ENCODE assay signal across 17 mouse cellular contexts in the genomic region with DNA sequence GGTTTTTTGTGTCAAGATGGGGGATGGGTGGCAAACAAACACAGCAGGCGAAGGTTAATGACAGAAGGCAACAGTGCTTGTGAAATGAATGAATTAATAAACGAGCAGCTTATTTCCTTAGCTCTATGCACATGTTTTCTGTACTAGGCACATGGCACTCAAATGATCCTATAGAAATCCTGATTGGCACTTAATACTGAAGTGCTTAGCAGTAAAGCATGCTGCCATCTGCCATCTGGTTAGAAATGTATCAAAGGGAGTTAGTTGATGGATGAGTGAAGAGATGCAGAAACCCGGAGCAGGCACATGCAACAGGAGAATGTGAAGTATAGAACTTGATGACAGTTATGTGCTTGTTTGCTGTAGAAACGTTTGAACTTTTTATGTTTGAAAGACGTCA.
A peak's percentile ranks its signal among the peaks of the same experiment; 100 is the strongest.
DNase-seq lines count a peak whose midpoint lies in the region; ATAC-seq lines count a peak whose summit lies in the region.
"Had no signal": no experiment of that assay in that cellular context is flagged by ENCODE, and none has a peak within 500 bp of the region (broad histone marks: within the 10 kb centered on the region; RNA-seq: fewer than 3 reads in every experiment).

No protein-coding gene starts in this region.

- peak; percentile 44; the same call in 1 of the 2 replicates for ATAC-seq in neural tube, embryonic 14.5 days (ENCODE audit: low read depth)
- no peak for ATAC-seq in neural tube, embryonic 15.5 days (ENCODE audit: low FRiP score)
- ATAC-seq in limb, embryonic 12.5 days (ENCODE audit: insufficient number of reproducible peaks, insufficient read depth, low FRiP score, low TSS enrichment, low read depth), result peak; percentile 12; the same call in 1 of the 2 replicates

- H3K27ac ChIP-seq in neural tube, embryonic 14.5 days (ENCODE audit: low read depth, low read length), result no peak overlapping the region
- H3K27ac ChIP-seq in neural tube, embryonic 15.5 days (replicated peaks), result no peak overlapping the region
- H3K27ac ChIP-seq in limb, embryonic 12.5 days, result no peak overlapping the region
- H3K27ac ChIP-seq: embryonic facial prominence, embryonic 12.5 days; heart, embryonic 13.5 days; kidney, postnatal 0 days; limb, embryonic 13.5 days; macrophage; stomach, embryonic 15.5 days had no signal

- H3K27me3 ChIP-seq in neural tube, embryonic 14.5 days (ENCODE audit: control insufficient read depth, insufficient read depth, low read length), result no peaks in the 10 kb centered on the region
- no peaks in the 10 kb centered on the region for H3K27me3 ChIP-seq in neural tube, embryonic 15.5 days (replicated peaks)
- no peaks in the 10 kb centered on the region for H3K27me3 ChIP-seq in limb, embryonic 12.5 days
- H3K27me3 ChIP-seq: embryonic facial prominence, embryonic 12.5 days; heart, embryonic 13.5 days; limb, embryonic 13.5 days; stomach, embryonic 15.5 days had no signal

- H3K9me3 ChIP-seq in neural tube, embryonic 14.5 days (ENCODE audit: control insufficient read depth, low read length), result no peaks in the 10 kb centered on the region
- H3K9me3 ChIP-seq in neural tube, embryonic 15.5 days (replicated peaks), result no peaks in the 10 kb centered on the region
- H3K9me3 ChIP-seq in limb, embryonic 12.5 days, result no peaks in the 10 kb centered on the region
- H3K9me3 ChIP-seq: embryonic facial prominence, embryonic 12.5 days; heart, embryonic 13.5 days; limb, embryonic 13.5 days; stomach, embryonic 15.5 days had no signal

- H3K4me1 ChIP-seq in neural tube, embryonic 14.5 days (ENCODE audit: control insufficient read depth, insufficient read depth, low read length), result no peaks in the 10 kb centered on the region
- no peaks in the 10 kb centered on the region for H3K4me1 ChIP-seq in neural tube, embryonic 15.5 days
- peaks cover 14% of the 10 kb centered on the region; the same call in 1 of the 2 replicates for H3K4me1 ChIP-seq in limb, embryonic 12.5 days (replicated peaks)
- H3K4me1 ChIP-seq: embryonic facial prominence, embryonic 12.5 days; heart, embryonic 13.5 days; limb, embryonic 13.5 days; stomach, embryonic 15.5 days had no signal

- no peak overlapping the region for H3K9ac ChIP-seq in neural tube, embryonic 14.5 days (replicated peaks; ENCODE audit: low read depth, low read length)
- no peak overlapping the region for H3K9ac ChIP-seq in neural tube, embryonic 15.5 days (replicated peaks)
- H3K9ac ChIP-seq in limb, embryonic 12.5 days (replicated peaks), result no peak overlapping the region
- H3K9ac ChIP-seq: embryonic facial prominence, embryonic 12.5 days; heart, embryonic 13.5 days; limb, embryonic 13.5 days; stomach, embryonic 15.5 days had no signal

- H3K4me2 ChIP-seq in neural tube, embryonic 14.5 days (ENCODE audit: low read depth, low read length), result no peak overlapping the region
- no peak overlapping the region for H3K4me2 ChIP-seq in neural tube, embryonic 15.5 days
- H3K4me2 ChIP-seq in limb, embryonic 12.5 days, result no peak overlapping the region
- H3K4me2 ChIP-seq: embryonic facial prominence, embryonic 12.5 days; heart, embryonic 13.5 days; limb, embryonic 13.5 days; stomach, embryonic 15.5 days had no signal

- H3K4me3 ChIP-seq in neural tube, embryonic 14.5 days (ENCODE audit: low read depth, low read length), result no peak overlapping the region
- no peak overlapping the region for H3K4me3 ChIP-seq in neural tube, embryonic 15.5 days (replicated peaks)
- H3K4me3 ChIP-seq in limb, embryonic 12.5 days (replicated peaks), result no peak overlapping the region
- H3K4me3 ChIP-seq: embryonic facial prominence, embryonic 12.5 days; heart, embryonic 13.5 days; limb, embryonic 13.5 days; stomach, embryonic 15.5 days had no signal

- peak; percentile 38 to 48 for DNase-seq in cerebellum, postnatal 10 days
- no peak for DNase-seq in cerebellum, adult 11-12 months
- DNase-seq in urinary bladder, postnatal 36 days (ENCODE audit: low spot score in 2 of 2), result no peak
- DNase-seq in layer of hippocampus, adult 9-10 months (ENCODE audit: low spot score), result no peak
- no peak for DNase-seq in testis, postnatal 14 days (ENCODE audit: low spot score)
- DNase-seq: cerebellum, adult 2 months; gastrocnemius, postnatal 25 days; thymus, postnatal 25 days had no signal

- H3K36me3 ChIP-seq in neural tube, embryonic 14.5 days (ENCODE audit: control insufficient read depth, insufficient read depth, low read length), result no peaks in the 10 kb centered on the region
- no peaks in the 10 kb centered on the region for H3K36me3 ChIP-seq in neural tube, embryonic 15.5 days
- no peaks in the 10 kb centered on the region for H3K36me3 ChIP-seq in limb, embryonic 12.5 days
- H3K36me3 ChIP-seq: embryonic facial prominence, embryonic 12.5 days; heart, embryonic 13.5 days; limb, embryonic 13.5 days; stomach, embryonic 15.5 days had no signal

- WGBS in neural tube, embryonic 14.5 days, result 66% methylated on average over 5 of the region's 5 CpGs
- 71% methylated on average over 5 of the region's 5 CpGs for WGBS in neural tube, embryonic 15.5 days
- WGBS in limb, embryonic 12.5 days, result 21% methylated on average over 5 of the region's 5 CpGs

Comparison
In these comparisons a context has a peak if more than half of its experiments do, and no peak if none do; other contexts are left out.
1. DNase-seq: peak in cerebellum, postnatal 10 days (2 of 2); none in cerebellum, adult 11-12 months (single experiment), urinary bladder, postnatal 36 days (0 of 2), layer of hippocampus, adult 9-10 months (single experiment) and testis, postnatal 14 days (single experiment).